Mouse (Mus musculus) neural tube, embryonic 14.5 days (tissue): ENCODE results near the gene Asic2. TPM values are rescaled to one million over a fixed set of nuclear protein-coding genes. Genes with fewer than 3 reads are reported as not detected.

Experiments
- ATAC-seq: fragments of 200-750 bp; cut with Nextera tagmentation; 2 replicates; pipeline ENCODE4 v1.8.0; 2017; ENCODE audit warnings: low read depth, mild to moderate bottlenecking, moderate TSS enrichment, moderate library complexity
- H3K27ac ChIP-seq: fragments of 300-500 bp; sonication (generic); 2 replicates; pipeline ENCODE4 v1.5.1; 2014; ENCODE audit warnings: low read depth, mild to moderate bottlenecking, control low read depth, low read length, moderate library complexity, mixed read lengths
- H3K27me3 ChIP-seq: fragments of 300-500 bp; sonication (generic); 2 replicates; pipeline ENCODE4 v1.6.1; 2014; ENCODE audit warnings: low read length; ENCODE audit not compliant: control insufficient read depth, insufficient read depth
- H3K36me3 ChIP-seq: fragments of 300-500 bp; sonication (generic); 2 replicates; pipeline ENCODE4 v1.6.1; 2014; ENCODE audit warnings: low read length, mixed read lengths; ENCODE audit not compliant: control insufficient read depth, insufficient read depth
- H3K4me1 ChIP-seq: fragments of 300-500 bp; sonication (generic); 2 replicates; pipeline ENCODE4 v1.6.1; 2014; ENCODE audit warnings: low read length; ENCODE audit not compliant: control insufficient read depth, insufficient read depth
- H3K4me2 ChIP-seq: fragments of 300-500 bp; sonication (generic); 2 replicates; pipeline ENCODE4 v1.6.1; 2014; ENCODE audit warnings: mild to moderate bottlenecking, low read depth, low read length, control low read depth
- H3K4me3 ChIP-seq: fragments of 300-500 bp; sonication (generic); 2 replicates; pipeline ENCODE4 v1.5.1; 2014; ENCODE audit warnings: low read depth, low read length, control low read depth, mixed read lengths
- H3K9ac ChIP-seq: fragments of 300-500 bp; sonication (generic); replicated peaks from 2 replicates; pipeline ENCODE4 v1.6.1; 2014; ENCODE audit warnings: low read depth, mild to moderate bottlenecking, control low read depth, low read length, mixed read lengths
- H3K9me3 ChIP-seq: fragments of 300-500 bp; sonication (generic); 2 replicates; pipeline ENCODE4 v1.6.1; 2016; ENCODE audit warnings: low read length; ENCODE audit not compliant: control insufficient read depth
- WGBS: fragments of 180-500 bp; shearing (Covaris S2); extraction: QIAGEN DNeasy Blood & Tissue Kit; methylation state at CpG from one replicate; pipeline ENCODE4 v1.1.7; 2014; 5-methylcytosine and 5-hydroxymethylcytosine counted together
- polyA plus RNA-seq: library from polyadenylated mRNA; unstranded; fragments of >200 nt; fragmentation: Nextera tagmentation; extraction: Ambion mirVana; gene quantifications from 2 replicates; pipeline ENCODE4 v1.2.1, GENCODE M21; 2014

Gene Asic2
- polyA plus RNA-seq, 1 experiment from 2014 or later: 16.2 TPM

DNA sequence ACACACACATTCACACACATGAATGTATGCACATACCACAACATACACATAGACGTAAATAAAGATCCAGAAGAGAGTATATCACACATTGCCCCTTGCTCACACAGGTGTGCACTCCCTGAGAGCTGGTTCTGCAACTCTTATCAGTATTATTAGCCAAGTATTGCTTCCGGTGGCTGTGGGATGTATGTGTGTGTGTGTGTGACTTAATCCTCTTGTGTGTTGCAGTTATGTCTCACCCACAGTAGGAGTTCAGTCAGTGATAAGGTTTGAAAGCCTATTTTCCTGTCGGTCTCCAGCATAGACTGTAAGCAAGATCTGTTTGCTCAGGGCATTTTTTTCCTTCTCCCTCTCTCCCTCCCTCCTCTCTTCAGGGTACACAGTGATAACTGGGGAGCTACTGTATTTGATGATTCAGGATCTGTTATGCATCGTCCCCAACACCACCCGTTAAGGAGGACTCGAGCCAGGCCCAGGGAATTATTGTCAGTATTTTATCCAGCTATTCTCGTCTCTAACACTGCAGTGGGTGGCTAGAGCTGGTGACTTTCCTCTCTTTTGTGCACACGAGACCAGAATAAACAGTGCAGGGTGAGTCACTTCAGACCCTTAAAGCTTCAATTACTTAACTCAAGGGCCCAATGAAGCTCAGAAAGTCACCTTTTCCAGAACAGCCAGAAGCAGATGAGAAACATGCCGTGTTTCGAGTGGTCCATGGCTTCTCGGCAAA is 888.0 kb downstream of the Asic2 start:
- H3K9ac ChIP-seq: no peak overlapping the region
- H3K36me3 ChIP-seq: no peaks in the 10 kb centered on the region
- no peaks in the 10 kb centered on the region for H3K27me3 ChIP-seq
- H3K4me3 ChIP-seq: no peak overlapping the region
- H3K27ac ChIP-seq: no peak overlapping the region
- H3K4me1 ChIP-seq: no peaks in the 10 kb centered on the region
- H3K4me2 ChIP-seq: no peak overlapping the region
- 72% methylated on average over 11 of the region's 11 CpGs for WGBS
- no peaks in the 10 kb centered on the region for H3K9me3 ChIP-seq
- ATAC-seq: no peak

DNA sequence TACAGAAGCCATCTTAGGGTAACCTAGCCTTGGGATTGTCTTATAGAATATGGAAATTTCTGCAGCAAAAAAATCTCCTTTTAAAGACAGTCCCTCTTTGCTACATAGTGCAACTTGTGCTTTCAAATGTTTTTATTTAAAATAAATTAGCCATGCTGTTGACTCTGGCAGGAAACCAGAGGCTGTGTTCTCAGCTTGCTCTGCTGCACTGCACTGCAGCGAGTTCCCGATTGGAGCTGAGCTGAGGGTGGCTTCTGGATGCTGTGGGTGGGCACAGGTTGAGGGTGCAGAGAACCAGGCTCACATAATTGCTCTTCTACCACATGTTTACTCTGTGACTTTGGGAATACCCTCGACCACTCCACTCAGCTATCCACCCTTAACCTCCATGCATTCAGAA is 889.0 kb downstream of the Asic2 start:
- no peaks in the 10 kb centered on the region for H3K27me3 ChIP-seq
- H3K4me3 ChIP-seq: no peak overlapping the region
- H3K4me2 ChIP-seq: no peak overlapping the region
- H3K9me3 ChIP-seq: no peaks in the 10 kb centered on the region
- 68% methylated on average over 3 of the region's 3 CpGs for WGBS
- H3K27ac ChIP-seq: no peak overlapping the region
- H3K9ac ChIP-seq: no peak overlapping the region
- no peak for ATAC-seq
- no peaks in the 10 kb centered on the region for H3K4me1 ChIP-seq
- H3K36me3 ChIP-seq: no peaks in the 10 kb centered on the region

DNA sequence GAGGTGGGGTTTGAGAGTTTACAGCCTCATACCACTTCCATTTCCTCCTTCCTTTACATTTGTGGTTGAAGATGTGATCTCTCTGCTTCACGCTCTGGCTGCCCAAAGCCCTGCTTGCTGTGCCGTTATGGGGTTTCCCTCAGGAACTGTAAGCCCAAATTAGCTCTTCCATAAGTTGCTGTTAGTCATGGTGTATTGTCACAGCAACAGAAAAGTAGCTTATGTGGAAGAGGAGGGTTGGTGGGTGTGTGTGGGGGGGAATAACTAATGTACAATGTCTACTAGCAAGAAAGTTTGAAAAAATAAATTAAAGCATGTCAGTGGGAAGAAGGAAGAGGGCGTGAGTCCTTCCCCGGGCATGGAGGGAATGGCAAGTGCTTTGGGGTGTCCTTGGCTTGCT is 896.4 kb downstream of the Asic2 start:
- no peak overlapping the region for H3K27ac ChIP-seq
- no peak overlapping the region for H3K4me2 ChIP-seq
- no peak overlapping the region for H3K9ac ChIP-seq
- whole genome bisulfite sequencing: 83% methylated on average over 4 of the region's 4 CpGs
- no peaks in the 10 kb centered on the region for H3K4me1 ChIP-seq
- H3K36me3 ChIP-seq: no peaks in the 10 kb centered on the region
- no peaks in the 10 kb centered on the region for H3K27me3 ChIP-seq
- no peaks in the 10 kb centered on the region for H3K9me3 ChIP-seq
- no peak for ATAC-seq
- no peak overlapping the region for H3K4me3 ChIP-seq

DNA sequence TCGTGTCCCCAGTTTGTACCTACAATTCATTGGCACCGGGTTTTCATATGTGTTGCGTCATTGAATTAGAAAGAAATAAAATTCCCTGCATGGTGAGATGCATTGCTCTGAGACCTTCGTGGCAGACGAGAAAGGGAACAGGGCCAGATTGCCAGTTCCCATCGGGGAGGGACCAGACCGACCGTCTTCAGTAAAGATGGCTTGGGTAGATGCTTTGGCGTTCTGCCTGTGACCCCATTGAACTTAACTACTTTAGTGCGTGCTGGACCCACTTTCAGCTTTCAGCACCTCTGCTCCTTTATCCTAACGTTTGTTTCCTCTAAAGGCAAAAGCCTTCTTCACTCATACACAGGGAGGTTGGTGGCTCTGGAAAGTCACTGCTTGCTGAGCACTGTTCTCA is 902.9 kb downstream of the Asic2 start:
- ATAC-seq: no peak
- Histone ChIP-seq H3K9ac (no peak overlapping the region), H3K9me3 (no peaks in the 10 kb centered on the region), H3K4me3 (no peak overlapping the region), H3K27ac (no peak overlapping the region), H3K4me2 (no peak overlapping the region), H3K36me3 (no peaks in the 10 kb centered on the region), H3K27me3 (no peaks in the 10 kb centered on the region), H3K4me1 (no peaks in the 10 kb centered on the region)
- 85% methylated on average over 11 of the region's 11 CpGs for WGBS

DNA sequence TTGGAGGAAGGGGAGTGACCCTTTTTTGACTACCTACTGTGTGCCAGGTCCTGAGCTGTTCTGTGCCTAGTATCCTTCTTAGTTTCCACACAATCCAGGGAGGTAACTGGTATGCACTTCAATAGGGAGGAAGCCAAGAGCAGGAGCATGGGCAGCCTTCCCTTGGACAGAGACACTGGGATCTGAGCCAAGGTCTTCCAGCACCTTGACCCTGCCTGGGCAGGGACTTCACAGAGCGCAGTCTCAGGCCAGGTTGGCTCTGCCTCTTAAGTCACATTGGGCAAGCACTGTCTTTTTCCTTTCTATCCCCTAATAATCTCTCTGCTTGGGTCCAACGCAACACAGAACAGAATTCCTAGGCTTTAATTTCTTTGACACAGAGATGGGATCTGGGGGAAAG is 904.3 kb downstream of the Asic2 start:
- H3K27ac ChIP-seq: no peak overlapping the region
- no peaks in the 10 kb centered on the region for H3K36me3 ChIP-seq
- no peak overlapping the region for H3K9ac ChIP-seq
- no peaks in the 10 kb centered on the region for H3K27me3 ChIP-seq
- no peak overlapping the region for H3K4me3 ChIP-seq
- H3K4me1 ChIP-seq: no peaks in the 10 kb centered on the region
- 96% methylated on average over 2 of the region's 2 CpGs for WGBS
- H3K9me3 ChIP-seq: no peaks in the 10 kb centered on the region
- no peak for ATAC-seq
- no peak overlapping the region for H3K4me2 ChIP-seq

DNA sequence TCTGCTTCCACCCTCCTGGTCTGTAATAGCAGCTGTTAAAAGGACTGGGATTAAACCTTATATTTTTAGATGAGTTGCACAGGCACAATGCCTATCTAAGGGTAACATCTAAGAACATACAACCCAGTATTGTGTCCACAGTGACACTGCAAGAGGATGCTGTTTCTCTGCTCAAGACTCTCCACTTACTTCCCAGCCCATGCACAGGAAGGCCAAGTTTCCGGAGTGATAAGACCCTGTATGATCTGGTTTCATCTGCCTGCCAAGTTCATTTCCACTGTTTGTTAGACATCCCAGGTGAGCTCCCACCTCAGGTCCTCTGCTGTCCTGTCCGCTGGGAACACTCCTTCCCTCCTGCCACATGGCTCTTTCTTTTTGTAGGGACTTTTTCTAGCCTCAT is 908.2 kb downstream of the Asic2 start:
- Histone ChIP-seq H3K4me2 (no peak overlapping the region), H3K4me1 (0 out of 2 replicates have a peak, but pooled peaks cover 4% of the 10 kb centered on the region), H3K9me3 (no peaks in the 10 kb centered on the region), H3K36me3 (no peaks in the 10 kb centered on the region), H3K27me3 (no peaks in the 10 kb centered on the region), H3K27ac (no peak overlapping the region), H3K4me3 (no peak overlapping the region), H3K9ac (no peak overlapping the region)
- 96% methylated on average over 2 of the region's 2 CpGs for WGBS
- no peak for ATAC-seq

DNA sequence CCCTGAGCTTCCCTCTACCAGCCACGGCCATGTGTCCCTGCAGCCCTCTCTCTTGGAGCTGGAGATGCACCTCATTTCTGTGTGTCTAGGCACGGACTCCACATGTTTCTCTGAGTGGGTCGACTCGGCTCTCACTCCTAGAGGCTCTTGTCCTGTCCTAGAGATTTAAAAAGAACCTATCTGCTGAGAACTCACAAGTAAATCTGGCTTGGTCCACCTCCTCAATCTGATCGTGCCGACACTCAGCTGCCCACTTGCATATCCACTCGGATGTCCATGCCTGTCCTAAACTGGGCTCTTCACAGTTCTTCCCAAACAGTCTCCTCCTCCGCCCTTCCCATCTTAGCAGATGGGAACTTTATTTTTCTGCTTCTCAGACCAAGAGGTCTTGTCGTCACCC is 908.7 kb downstream of the Asic2 start:
- WGBS: 92% methylated on average over 9 of the region's 9 CpGs
- Histone ChIP-seq H3K4me2 (no peak overlapping the region), H3K27me3 (no peaks in the 10 kb centered on the region), H3K36me3 (no peaks in the 10 kb centered on the region), H3K27ac (no peak overlapping the region), H3K4me1 (0 out of 2 replicates have a peak, but pooled peaks cover 4% of the 10 kb centered on the region), H3K9ac (no peak overlapping the region), H3K4me3 (no peak overlapping the region), H3K9me3 (no peaks in the 10 kb centered on the region)
- ATAC-seq: no peak

DNA sequence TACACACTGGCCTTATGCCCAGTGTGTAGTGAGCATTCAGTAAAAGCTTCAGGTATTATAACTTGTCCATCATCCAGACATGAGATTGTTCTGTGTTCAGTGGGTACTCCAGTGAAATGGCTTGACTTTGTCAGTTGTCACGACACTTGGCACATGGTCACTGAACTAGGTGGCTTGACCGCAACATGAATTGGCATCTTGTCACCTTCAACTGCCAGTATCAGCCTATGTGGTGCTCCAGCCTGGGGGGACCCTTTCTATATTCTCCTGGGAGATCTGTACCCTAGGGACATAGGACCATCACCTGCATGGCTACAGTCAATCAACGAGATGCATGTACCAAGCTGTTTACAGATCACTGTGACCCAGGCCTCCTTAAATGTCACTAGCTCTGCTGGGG is 910.8 kb downstream of the Asic2 start:
- 86% methylated on average over 3 of the region's 3 CpGs for WGBS
- H3K36me3 ChIP-seq: no peaks in the 10 kb centered on the region
- H3K4me2 ChIP-seq: no peak overlapping the region
- no peaks in the 10 kb centered on the region for H3K27me3 ChIP-seq
- ATAC-seq: no peak
- H3K4me3 ChIP-seq: no peak overlapping the region
- H3K9me3 ChIP-seq: no peaks in the 10 kb centered on the region
- 0 out of 2 replicates have a peak, but pooled peaks cover 4% of the 10 kb centered on the region for H3K4me1 ChIP-seq
- no peak overlapping the region for H3K27ac ChIP-seq
- H3K9ac ChIP-seq: no peak overlapping the region

DNA sequence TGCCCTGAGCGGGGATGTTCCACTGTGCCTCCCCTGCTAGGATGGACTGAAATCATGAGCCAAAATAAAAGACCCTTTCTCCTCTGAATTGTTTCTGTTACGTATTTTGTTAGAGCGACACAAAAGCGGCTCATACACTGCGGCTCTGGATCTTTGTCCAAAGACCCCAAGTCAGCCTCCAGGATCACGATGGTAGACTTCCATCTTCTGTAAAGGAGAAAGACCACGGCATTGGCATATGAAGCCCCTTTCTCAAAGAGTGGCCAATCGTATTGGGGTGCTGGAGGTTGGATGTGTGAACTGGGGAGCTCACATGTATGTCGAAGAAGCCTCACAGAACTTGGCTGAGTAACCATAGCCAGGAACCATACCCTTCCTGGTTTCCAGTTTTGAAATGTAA is 911.5 kb downstream of the Asic2 start:
- no peaks in the 10 kb centered on the region for H3K36me3 ChIP-seq
- H3K27me3 ChIP-seq: no peaks in the 10 kb centered on the region
- H3K4me2 ChIP-seq: no peak overlapping the region
- ATAC-seq: no peak
- no peaks in the 10 kb centered on the region for H3K9me3 ChIP-seq
- H3K9ac ChIP-seq: no peak overlapping the region
- H3K27ac ChIP-seq: no peak overlapping the region
- 92% methylated on average over 9 of the region's 9 CpGs for WGBS
- H3K4me1 ChIP-seq: 0 out of 2 replicates have a peak, but pooled peaks cover 4% of the 10 kb centered on the region
- no peak overlapping the region for H3K4me3 ChIP-seq
